Mouse (Mus musculus): ENCODE results near the gene Cdk18. TPM values are rescaled to one million over a fixed set of nuclear protein-coding genes. Genes with fewer than 3 reads are reported as not detected.
A peak's percentile ranks its signal among the peaks of the same experiment; 100 is the strongest.

Gene Cdk18
- total and polyA plus RNA-seq, 2 experiments from 2014 or later = 2.0 to 4.0 TPM

DNA sequence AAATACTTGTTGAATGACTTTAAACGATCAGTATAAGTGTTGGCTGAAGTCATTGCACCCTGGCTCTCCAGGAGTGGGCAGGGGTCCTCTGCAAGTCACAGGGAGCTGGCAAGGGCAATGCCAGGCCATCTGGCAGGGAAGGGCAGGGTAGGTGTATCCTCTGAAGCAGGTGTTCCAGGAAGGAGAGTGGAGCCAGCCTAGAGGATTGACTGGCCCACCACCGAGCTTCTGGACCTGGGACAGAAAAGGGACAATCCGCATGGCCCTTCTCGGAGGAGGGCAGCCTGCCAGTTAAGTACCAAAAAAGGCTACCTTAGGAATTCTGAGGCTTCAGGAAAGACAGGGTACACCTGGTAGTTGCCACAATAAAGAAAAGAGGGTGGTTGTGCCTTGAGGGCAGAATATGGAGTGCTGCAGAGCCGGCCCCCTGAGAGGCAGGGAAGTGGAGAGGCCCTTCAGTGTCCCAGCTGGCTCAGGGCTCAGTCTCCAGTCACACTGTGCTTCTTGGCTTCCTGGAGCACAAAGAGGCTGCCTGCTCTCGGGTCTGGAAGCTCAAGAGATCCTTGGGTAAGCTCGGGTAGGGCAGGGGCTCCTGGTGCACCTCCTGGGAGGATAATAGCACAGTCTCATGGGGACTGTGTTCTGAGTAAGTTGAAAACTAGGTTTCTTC, 21.9 kb upstream of the Cdk18 start:
- Histone ChIP-seq H3K4me2 (ENCODE audit: low read depth, low read length) (no peak overlapping the region), H3K4me1 (ENCODE audit: control insufficient read depth, insufficient read depth) (no peaks in the 10 kb centered on the region), H3K27ac (ENCODE audit: low read depth) (no peak overlapping the region), H3K9ac (replicated peaks; ENCODE audit: low read depth, low read length) (no peak overlapping the region), H3K4me3 (ENCODE audit: low read depth, low read length) (no peak overlapping the region), H3K36me3 (replicated peaks; ENCODE audit: control insufficient read depth, insufficient read depth, low read length) (no peaks in the 10 kb centered on the region), H3K27me3 (ENCODE audit: control insufficient read depth, insufficient read depth, low read length) (peaks cover 20% of the 10 kb centered on the region), H3K9me3 (replicated peaks; ENCODE audit: control insufficient read depth, low read length) (0 out of 2 replicates have a peak, but pooled peaks cover 4% of the 10 kb centered on the region)
- WGBS = 58% methylated on average over 7 of the region's 7 CpGs
- TF ChIP-seq EP300 (IDR thresholded peaks at IDR 0.05; ENCODE audit: low read depth) (no peak), CTCF (IDR thresholded peaks at IDR 0.05; ENCODE audit: low read depth) (no peak)
- DNase-seq (ENCODE audit: low spot score) = no peak
- ATAC-seq (ENCODE audit: insufficient read depth, low read depth) = no peak

DNA sequence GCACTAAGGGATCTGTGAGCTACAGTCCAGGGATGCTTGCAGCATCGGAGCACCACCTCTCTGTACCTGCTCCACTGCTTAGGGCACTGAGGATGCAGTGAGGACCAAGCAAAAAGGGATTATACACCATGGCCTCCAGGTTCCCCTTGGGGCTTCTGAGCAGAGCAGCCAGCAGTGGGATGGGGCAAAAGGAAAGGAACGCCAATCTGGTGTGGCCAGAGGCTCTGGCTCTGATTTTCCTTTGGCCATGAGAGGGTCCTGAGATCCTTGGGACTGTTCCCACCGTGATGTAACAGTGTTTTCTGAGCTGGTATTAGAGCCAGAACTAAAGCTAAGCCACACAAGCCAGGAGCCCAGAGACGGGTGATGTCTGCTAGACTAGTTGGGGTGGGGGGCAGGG, 20.2 kb upstream of the Cdk18 start:
- H3K4me3 ChIP-seq (ENCODE audit: low read depth, low read length) = no peak overlapping the region
- H3K9ac ChIP-seq (replicated peaks; ENCODE audit: low read depth, low read length) = no peak overlapping the region
- no peak for TF ChIP-seq CTCF (IDR thresholded peaks at IDR 0.05; ENCODE audit: low read depth)
- TF ChIP-seq EP300 (IDR thresholded peaks at IDR 0.05; ENCODE audit: low read depth) = no peak
- H3K27me3 ChIP-seq (ENCODE audit: control insufficient read depth, insufficient read depth, low read length) = peaks cover 19% of the 10 kb centered on the region
- WGBS = 59% methylated on average over 4 of the region's 4 CpGs
- ATAC-seq (ENCODE audit: insufficient read depth, low read depth) = no peak
- no peak overlapping the region for H3K4me2 ChIP-seq (ENCODE audit: low read depth, low read length)
- H3K9me3 ChIP-seq (replicated peaks; ENCODE audit: control insufficient read depth, low read length) = no peaks in the 10 kb centered on the region
- no peaks in the 10 kb centered on the region for H3K4me1 ChIP-seq (ENCODE audit: control insufficient read depth, insufficient read depth)
- no peaks in the 10 kb centered on the region for H3K36me3 ChIP-seq (replicated peaks; ENCODE audit: control insufficient read depth, insufficient read depth, low read length)
- DNase-seq (ENCODE audit: low spot score) = no peak
- no peak overlapping the region for H3K27ac ChIP-seq (ENCODE audit: low read depth)

GRCm38 (mm10) chr1:132158741-132159140, 19.3 kb upstream of the Cdk18 start:
- TF ChIP-seq EP300 (IDR thresholded peaks at IDR 0.05; ENCODE audit: low read depth) = no peak
- no peak for TF ChIP-seq CTCF (IDR thresholded peaks at IDR 0.05; ENCODE audit: low read depth)
- no peak for DNase-seq (ENCODE audit: low spot score)
- no peak overlapping the region for H3K4me2 ChIP-seq (ENCODE audit: low read depth, low read length)
- H3K4me3 ChIP-seq (ENCODE audit: low read depth, low read length) = no peak overlapping the region
- no peaks in the 10 kb centered on the region for H3K36me3 ChIP-seq (replicated peaks; ENCODE audit: control insufficient read depth, insufficient read depth, low read length)
- H3K4me1 ChIP-seq (ENCODE audit: control insufficient read depth, insufficient read depth) = no peaks in the 10 kb centered on the region
- H3K27me3 ChIP-seq (ENCODE audit: control insufficient read depth, insufficient read depth, low read length) = peaks cover 19% of the 10 kb centered on the region
- 33% methylated on average over 2 of the region's 2 CpGs for WGBS
- no peak overlapping the region for H3K27ac ChIP-seq (ENCODE audit: low read depth)
- H3K9me3 ChIP-seq (replicated peaks; ENCODE audit: control insufficient read depth, low read length) = no peaks in the 10 kb centered on the region
- peak; percentile 34; the same call in 1 of the 2 replicates for ATAC-seq (ENCODE audit: insufficient read depth, low read depth)
- H3K9ac ChIP-seq (replicated peaks; ENCODE audit: low read depth, low read length) = no peak overlapping the region

- no peak overlapping the region for H3K4me3 ChIP-seq (ENCODE audit: low read depth, low read length)
- no peak for TF ChIP-seq CTCF (IDR thresholded peaks at IDR 0.05; ENCODE audit: low read depth)
- no peak for TF ChIP-seq EP300 (IDR thresholded peaks at IDR 0.05; ENCODE audit: low read depth)
- no peaks in the 10 kb centered on the region for H3K9me3 ChIP-seq (replicated peaks; ENCODE audit: control insufficient read depth, low read length)
- H3K36me3 ChIP-seq (replicated peaks; ENCODE audit: control insufficient read depth, insufficient read depth, low read length) = no peaks in the 10 kb centered on the region
- no peak for DNase-seq (ENCODE audit: low spot score)
- peaks cover 19% of the 10 kb centered on the region for H3K27me3 ChIP-seq (ENCODE audit: control insufficient read depth, insufficient read depth, low read length)
- no peak overlapping the region for H3K27ac ChIP-seq (ENCODE audit: low read depth)
- no peak overlapping the region for H3K9ac ChIP-seq (replicated peaks; ENCODE audit: low read depth, low read length)
- no peak overlapping the region for H3K4me2 ChIP-seq (ENCODE audit: low read depth, low read length)
- no peak for ATAC-seq (ENCODE audit: insufficient read depth, low read depth)
- WGBS = 31% methylated on average over 7 of the region's 7 CpGs
- no peaks in the 10 kb centered on the region for H3K4me1 ChIP-seq (ENCODE audit: control insufficient read depth, insufficient read depth)
These were observed 18.3 kb upstream of the Cdk18 start for GRCm38 (mm10) chr1:132157808-132158207.

GRCm38 (mm10) chr1:132157016-132157781, 17.7 kb upstream of the Cdk18 start:
- Histone ChIP-seq H3K27me3 (ENCODE audit: control insufficient read depth, insufficient read depth, low read length) (peaks cover 19% of the 10 kb centered on the region), H3K9ac (replicated peaks; ENCODE audit: low read depth, low read length) (no peak overlapping the region), H3K4me3 (ENCODE audit: low read depth, low read length) (no peak overlapping the region), H3K27ac (ENCODE audit: low read depth) (no peak overlapping the region), H3K4me2 (ENCODE audit: low read depth, low read length) (no peak overlapping the region), H3K36me3 (replicated peaks; ENCODE audit: control insufficient read depth, insufficient read depth, low read length) (no peaks in the 10 kb centered on the region), H3K9me3 (replicated peaks; ENCODE audit: control insufficient read depth, low read length) (no peaks in the 10 kb centered on the region), H3K4me1 (ENCODE audit: control insufficient read depth, insufficient read depth) (no peaks in the 10 kb centered on the region)
- WGBS = 17% methylated on average over 14 of the region's 14 CpGs
- DNase-seq (ENCODE audit: low spot score) (peak; percentile 62), ATAC-seq (ENCODE audit: insufficient read depth, low read depth) (peak; percentile 51; the same call in 1 of the 2 replicates)
- TF ChIP-seq CTCF (IDR thresholded peaks at IDR 0.05; ENCODE audit: low read depth) (peak; percentile 97), EP300 (IDR thresholded peaks at IDR 0.05; ENCODE audit: low read depth) (no peak)

All from heart, postnatal 0 days (tissue).